Mouse (Mus musculus) layer of hippocampus, adult 6 months (tissue): ENCODE measurements around the gene Ihh. TPM values are rescaled to one million over a fixed set of nuclear protein-coding genes. Genes with fewer than 3 reads are reported as not detected.

Experiments
- long read RNA-seq, 2 experiments: library from polyadenylated mRNA; unstranded; transcript quantifications; one replicate each; pipeline ENCODE4 v2.0.0; 2019 to 2020
- microRNA-seq: library from miRNA; unstranded; fragments of <30 nt; microRNA quantifications from one replicate; pipeline ENCODE4 v1.2.0, GENCODE M21; 2020
- polyA plus RNA-seq: library from polyadenylated mRNA; unstranded; fragments of <200 nt; fragmentation: Nextera tagmentation; gene quantifications from 2 replicates; pipeline ENCODE4 v1.2.3, GENCODE M21; 2021

Ihh gene
- 0.14 TPM in 1 of 2 replicates, not detected in the other for polyA plus RNA-seq
- long read RNA-seq, experiment 1 = 0 reads
- long read RNA-seq, experiment 2 = 0 reads

DNA sequence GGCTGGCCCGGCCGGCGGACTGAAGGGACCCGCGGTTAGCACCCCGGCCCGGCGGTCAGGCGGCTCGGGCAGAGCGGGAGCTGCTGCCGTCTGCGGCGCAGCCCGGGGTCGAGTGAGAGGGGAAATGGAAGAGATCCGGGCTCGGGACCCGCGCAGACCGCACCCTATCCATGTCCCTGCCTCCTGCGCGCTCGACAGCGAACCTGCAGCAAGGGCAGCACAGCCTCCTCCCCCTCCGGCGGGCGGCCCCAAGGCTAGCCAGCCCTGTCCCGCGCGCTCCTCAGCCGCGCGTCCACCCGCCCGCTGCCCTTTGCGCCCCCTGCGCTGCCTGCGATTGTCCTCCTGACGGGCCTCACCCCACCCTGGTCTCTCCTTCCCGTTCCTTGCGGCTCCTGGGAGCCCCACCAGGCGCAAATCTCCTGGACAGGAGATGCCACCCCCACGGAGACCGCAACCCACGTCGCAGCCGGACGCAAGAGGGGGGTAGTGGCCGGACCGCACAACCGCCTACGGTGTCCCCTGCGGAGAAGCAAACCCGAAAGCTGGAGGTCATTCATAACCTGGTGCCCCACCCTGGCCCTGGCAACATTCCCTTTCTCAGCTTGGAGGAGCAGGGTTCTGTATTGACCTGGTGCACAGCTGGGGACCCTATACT, at the start of gene Ihh:
Gene Ihh (minus strand): TSS at position 117 of the 655 bp plus-strand sequence.

DNA sequence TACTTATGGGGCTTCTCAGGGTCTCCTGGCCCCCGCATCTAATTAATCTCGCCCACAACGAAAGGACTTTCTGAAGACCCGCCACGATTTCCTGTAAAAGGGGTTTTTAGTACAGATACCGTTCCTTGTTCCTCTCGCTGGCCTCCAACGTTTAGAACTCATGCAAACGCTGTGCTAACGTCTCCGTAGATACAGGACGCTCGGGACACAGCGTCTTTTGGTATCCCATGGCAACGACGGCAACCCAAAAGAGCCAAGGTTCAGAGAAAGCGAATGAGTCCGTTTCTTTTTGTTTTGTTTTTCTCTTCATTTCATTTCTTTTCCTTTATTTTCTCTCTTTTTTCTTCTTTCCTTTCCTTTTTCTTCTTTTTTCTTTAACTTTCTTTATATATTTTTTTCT, 16.1 kb downstream of the Ihh start, which contains the start of gene Cfap65:
Gene Cfap65 (minus strand): TSS at position 198 of the 400 bp plus-strand sequence.

Small RNA genes within 50 kb of the gene (microRNA-seq; reads per million reads assigned to microRNA genes)
- 410 reads per million, percentile 72 among the genes with 10 or more reads in this experiment for gene Mir375

Other genes starting within 250 kb of the Ihh start
- 3.0 and 3.5 TPM in 2 replicates for gene Cyp27a1, start 238.1 kb downstream of the Ihh start, polyA plus RNA-seq
- not detected in 2 replicates for gene Prkag3, start 202.5 kb downstream of the Ihh start, polyA plus RNA-seq
- 0.54 TPM in 1 of 2 replicates, not detected in the other for gene Wnt6, start 179.8 kb downstream of the Ihh start, polyA plus RNA-seq
- 4.4 and 6.7 TPM in 2 replicates for gene Wnt10a, start 160.2 kb downstream of the Ihh start, polyA plus RNA-seq
- gene Cdk5r2, start 96.7 kb downstream of the Ihh start, polyA plus RNA-seq = 6.0 and 7.0 TPM in 2 replicates
- 0.16 TPM in 1 of 2 replicates, not detected in the other for gene Fev, start 66.3 kb downstream of the Ihh start, polyA plus RNA-seq
- 0.35 and 0.65 TPM in 2 replicates for gene Cryba2, start 58.5 kb downstream of the Ihh start, polyA plus RNA-seq
- gene Cfap65, start 16.1 kb downstream of the Ihh start, polyA plus RNA-seq = 0.83 and 1.5 TPM in 2 replicates
- 3.3 and 3.6 TPM in 2 replicates for gene Nhej1, start 173.5 kb upstream of the Ihh start, polyA plus RNA-seq
- gene Slc23a3, start 182.2 kb upstream of the Ihh start, polyA plus RNA-seq = 1.0 and 1.5 TPM in 2 replicates
- 7.4 and 10.8 TPM in 2 replicates for gene Cnppd1, start 191.0 kb upstream of the Ihh start, polyA plus RNA-seq
- 70.3 and 86.5 TPM in 2 replicates for gene Retreg2, start 191.1 kb upstream of the Ihh start, polyA plus RNA-seq
- 38.0 and 45.0 TPM in 2 replicates for gene Zfand2b, start 217.0 kb upstream of the Ihh start, polyA plus RNA-seq
- 12.8 and 13.0 TPM in 2 replicates for gene Abcb6, start 228.7 kb upstream of the Ihh start, polyA plus RNA-seq
- gene Ankzf1, start 240.5 kb upstream of the Ihh start, polyA plus RNA-seq = 9.8 and 11.1 TPM in 2 replicates
- 44.9 and 48.7 TPM in 2 replicates for gene Atg9a, start 240.5 kb upstream of the Ihh start, polyA plus RNA-seq